Mouse (Mus musculus) layer of hippocampus, adult 2 months (tissue): ENCODE measurements around the gene Mrpl20. TPM values are rescaled to one million over a fixed set of nuclear protein-coding genes. Genes with fewer than 3 reads are reported as not detected.
A peak's percentile ranks its signal among the peaks of the same experiment; 100 is the strongest.

Experiments used
- DNase-seq, 2 experiments: peaks; one replicate each; pipeline ENCODE4 v3.0.0; 2022; ENCODE audit warnings: low spot score in 2 of 2
- H3K27ac ChIP-seq: fragments of 200-600 bp; 2 replicates; pipeline ENCODE4 v1.8.1; 2022
- H3K4me3 ChIP-seq: fragments of 200-600 bp; 2 replicates; pipeline ENCODE4 v1.8.1; 2022; ENCODE audit warnings: mild to moderate bottlenecking
- CTCF ChIP-seq: fragments of 200-600 bp; conservative IDR thresholded peaks from 2 replicates; pipeline ENCODE4 v1.8.1; 2022; ENCODE audit warnings: antibody characterized with exemption, mild to moderate bottlenecking, moderate library complexity
- total RNA-seq, 2 experiments: library from RNA; stranded (reverse); gene quantifications; 2 replicates each; pipeline ENCODE4 v1.2.3; 2021

The Mrpl20 gene
- total RNA-seq, 2 experiments from 2014 or later, result 86.6 to 89.6 TPM

DNA sequence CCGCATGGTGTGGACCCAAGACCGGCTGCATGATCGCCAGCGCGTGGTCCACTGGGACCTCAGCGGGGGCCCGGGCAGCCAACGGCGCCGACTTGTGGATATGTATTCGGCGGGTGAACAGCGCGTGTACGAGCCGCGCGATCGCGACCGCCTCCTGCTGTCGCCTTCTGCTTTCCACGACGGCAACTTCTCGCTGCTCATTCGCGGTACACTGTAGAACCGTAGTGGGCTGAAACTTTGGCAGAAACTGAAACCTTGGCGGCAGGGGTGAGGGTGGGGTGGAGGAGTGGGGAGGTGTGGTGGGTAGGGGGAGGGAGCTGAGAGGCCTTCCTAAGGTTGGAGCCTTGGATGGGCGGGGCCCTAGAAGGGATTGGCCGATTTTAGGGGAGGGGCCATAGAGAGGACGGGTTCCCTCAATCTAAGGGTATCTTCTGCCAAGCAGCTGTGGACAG, 38.4 kb downstream of the Mrpl20 start:
- Histone ChIP-seq H3K27ac (peak overlapping the region; percentile 18; the same call in 1 of the 2 replicates), H3K4me3 (peak overlapping the region; percentile 45)
- no peak for DNase-seq
- TF ChIP-seq CTCF, result peak; percentile 57

GRCm38 (mm10) chr4:155841651-155842270, 39.1 kb downstream of the Mrpl20 start:
- no peak for TF ChIP-seq CTCF
- Histone ChIP-seq H3K4me3 (no peak overlapping the region), H3K27ac (no peak overlapping the region)
- DNase-seq, result no peak

GRCm38 (mm10) chr4:155843231-155843630, 40.6 kb downstream of the Mrpl20 start:
- no peak overlapping the region for H3K4me3 ChIP-seq
- H3K27ac ChIP-seq, result no peak overlapping the region
- no peak for TF ChIP-seq CTCF
- DNase-seq, result no peak

- Histone ChIP-seq H3K4me3 (peak within 1 kb of the TSS; percentile 91), H3K27ac (peak within 1 kb of the TSS; percentile 97)
- peak; percentile 92 to 97 for DNase-seq
- peak; percentile 60 for TF ChIP-seq CTCF
Measured at GRCm38 (mm10) chr4:155846871-155847578, 44.3 kb downstream of the Mrpl20 start, which contains the start of gene Dvl1. Dvl1 (plus strand) TSS chr4:155847402.

- TF ChIP-seq CTCF, result no peak
Measured at GRCm38 (mm10) chr4:155847591-155848352, 45.1 kb downstream of the Mrpl20 start.

GRCm38 (mm10) chr4:155848434-155849095, 45.9 kb downstream of the Mrpl20 start:
- DNase-seq, result no peak
- Histone ChIP-seq H3K27ac (no peak overlapping the region), H3K4me3 (peak overlapping the region; percentile 91)
- TF ChIP-seq CTCF, result no peak

More at GRCm38 (mm10) chr4:155847591-155848352, 45.1 kb downstream of the Mrpl20 start:
- no peak for DNase-seq
- H3K27ac ChIP-seq, result peak overlapping the region; percentile 89
- H3K4me3 ChIP-seq, result peak overlapping the region; percentile 91

GRCm38 (mm10) chr4:155849391-155849790, 46.7 kb downstream of the Mrpl20 start:
- Histone ChIP-seq H3K4me3 (no peak overlapping the region), H3K27ac (no peak overlapping the region)
- TF ChIP-seq CTCF, result no peak
- no peak for DNase-seq

GRCm38 (mm10) chr4:155849792-155850451, 47.2 kb downstream of the Mrpl20 start:
- no peak for DNase-seq
- Histone ChIP-seq H3K27ac (no peak overlapping the region), H3K4me3 (no peak overlapping the region)
- no peak for TF ChIP-seq CTCF

DNA sequence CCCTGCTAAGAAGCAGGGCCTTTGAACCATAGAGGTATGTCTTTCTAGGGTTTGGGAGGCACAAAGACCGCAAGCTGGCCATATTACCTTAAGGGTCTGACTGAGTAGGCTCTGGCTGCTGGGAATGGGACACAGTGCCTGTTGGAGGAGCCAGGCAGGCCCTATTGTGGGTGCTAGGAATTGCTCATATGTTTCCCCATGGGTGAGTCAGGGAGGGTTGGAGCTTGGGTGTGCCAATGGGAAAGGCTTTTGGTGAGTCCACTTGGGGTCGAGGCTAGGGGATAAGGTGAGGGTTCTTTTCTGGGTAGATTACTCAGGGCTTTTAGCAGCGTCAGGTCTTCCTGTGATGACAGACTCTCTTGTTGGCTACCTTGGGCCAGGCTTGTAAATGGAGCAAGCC, 48.7 kb downstream of the Mrpl20 start:
- no peak overlapping the region for H3K4me3 ChIP-seq
- no peak for DNase-seq
- H3K27ac ChIP-seq, result no peak overlapping the region
- TF ChIP-seq CTCF, result no peak

DNA sequence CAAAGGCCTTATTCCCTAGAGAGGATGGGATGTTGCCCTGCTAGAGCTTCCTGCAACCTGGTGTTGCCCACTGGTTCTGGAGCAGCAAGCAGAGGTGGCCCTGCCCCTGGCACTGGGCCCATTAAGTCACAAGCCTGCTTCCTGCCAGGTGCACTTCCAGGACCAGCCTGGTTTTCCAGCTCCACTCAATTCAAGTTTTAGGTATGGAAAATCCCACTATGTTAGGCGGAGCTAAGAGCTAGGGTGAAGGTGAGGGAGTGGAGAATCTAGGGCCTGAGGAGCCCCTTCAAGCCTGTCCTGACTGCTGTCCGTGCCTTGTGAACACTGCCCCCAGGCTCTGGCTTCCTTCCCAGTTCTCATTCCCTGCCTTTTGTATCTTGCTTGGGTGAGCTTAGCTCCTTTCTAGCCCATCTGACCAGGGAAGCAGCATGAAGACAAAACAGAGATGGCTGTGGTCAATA, 49.3 kb downstream of the Mrpl20 start:
- no peak overlapping the region for H3K4me3 ChIP-seq
- TF ChIP-seq CTCF, result no peak
- DNase-seq, result no peak
- no peak overlapping the region for H3K27ac ChIP-seq

DNA sequence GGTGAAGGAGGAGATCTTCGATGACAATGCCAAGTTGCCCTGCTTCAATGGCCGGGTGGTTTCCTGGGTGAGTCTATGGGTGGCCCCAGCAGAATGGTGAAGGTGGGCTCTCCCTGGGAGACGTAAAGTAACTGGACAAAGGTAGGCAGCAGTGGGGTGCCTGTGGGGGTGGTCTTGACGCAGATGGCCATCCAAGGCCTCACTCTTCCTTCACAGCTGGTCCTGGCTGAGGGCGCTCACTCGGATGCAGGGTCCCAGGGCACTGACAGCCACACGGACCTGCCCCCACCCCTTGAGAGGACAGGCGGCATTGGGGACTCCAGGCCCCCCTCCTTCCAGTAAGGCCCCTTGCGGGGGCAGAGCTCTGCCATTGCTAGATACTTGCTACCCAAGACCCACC, 50.7 kb downstream of the Mrpl20 start:
- no peak for DNase-seq
- Histone ChIP-seq H3K4me3 (no peak overlapping the region), H3K27ac (no peak overlapping the region)
- TF ChIP-seq CTCF, result no peak

DNA sequence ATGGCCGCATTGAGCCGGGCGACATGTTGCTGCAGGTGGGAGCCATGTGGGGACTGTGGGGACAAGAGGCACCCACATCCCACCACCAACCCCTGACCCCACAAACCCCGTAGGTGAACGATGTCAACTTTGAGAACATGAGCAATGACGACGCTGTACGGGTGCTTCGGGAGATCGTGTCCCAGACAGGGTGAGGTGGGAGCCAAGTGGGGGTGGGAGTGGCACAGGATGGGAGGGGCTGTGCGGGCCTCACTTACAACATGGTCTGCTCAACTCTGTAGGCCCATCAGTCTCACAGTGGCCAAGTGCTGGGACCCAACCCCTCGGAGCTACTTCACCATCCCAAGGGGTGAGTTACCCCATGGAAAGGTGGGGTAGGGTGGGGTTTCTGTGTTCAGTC, 52.3 kb downstream of the Mrpl20 start:
- no peak for DNase-seq
- TF ChIP-seq CTCF, result no peak
- Histone ChIP-seq H3K27ac (no peak overlapping the region), H3K4me3 (no peak overlapping the region)
